Mouse (Mus musculus): ENCODE data around the gene Spata1.

Spata1 gene

GRCm38 (mm10) chr3:146499431-146500002 lies at the start of gene Spata1, which contains the start of gene Gng5:
Gene Spata1 (minus strand): TSS chr3:146499753.
Gene Gng5 (plus strand): TSS chr3:146499807.
- DNase-seq, result peak; percentile 87

GRCm38 (mm10) chr3:146543632-146544031 lies 44.1 kb upstream of the Spata1 start:
- no peak for DNase-seq

DNA sequence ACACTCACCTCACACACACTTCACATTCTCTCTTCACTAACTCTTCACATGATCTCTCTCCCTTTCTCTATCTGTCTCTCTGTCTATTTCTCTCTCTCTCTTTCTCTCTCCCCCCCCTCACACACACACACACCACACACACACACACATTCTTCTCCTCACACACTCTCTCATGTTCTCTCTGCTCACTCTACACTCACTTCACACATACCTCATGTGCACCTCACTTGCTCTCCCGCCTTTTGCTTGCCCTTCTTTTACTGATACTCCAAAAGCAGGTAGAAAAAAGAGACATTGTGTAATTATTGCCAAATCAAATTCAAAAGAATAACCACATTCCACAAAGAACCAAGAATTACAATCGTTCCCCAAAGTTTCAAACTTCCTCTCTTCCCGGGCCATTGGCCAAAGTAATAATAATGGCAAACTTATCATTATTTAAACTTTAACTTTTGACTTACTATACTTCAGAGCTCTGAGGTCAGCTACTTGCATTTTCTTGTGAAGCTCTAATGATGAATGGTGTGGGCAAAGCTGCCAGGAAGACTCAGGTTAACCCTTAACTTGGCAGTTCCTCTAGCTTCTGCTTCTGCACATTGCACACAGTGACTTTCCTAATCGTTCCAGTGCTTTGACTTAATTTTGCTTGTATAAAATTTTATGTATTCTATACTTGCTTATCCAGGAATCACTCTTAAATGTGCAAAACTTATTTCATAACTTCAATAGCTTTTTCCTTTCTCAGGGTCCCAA lies 41.1 kb upstream of the Spata1 start:
- peak; percentile 73 for DNase-seq

- no peak for DNase-seq
Observed at GRCm38 (mm10) chr3:146534986-146535385, 35.4 kb upstream of the Spata1 start.

GRCm38 (mm10) chr3:146528335-146528734 lies 28.8 kb upstream of the Spata1 start:
- DNase-seq, result no peak

- no peak for DNase-seq
Observed at GRCm38 (mm10) chr3:146521652-146522020, 22.1 kb upstream of the Spata1 start.

GRCm38 (mm10) chr3:146520798-146521651 lies 21.5 kb upstream of the Spata1 start, which contains the start of gene Rpf1:
Gene Rpf1 (minus strand): TSS chr3:146521429.
- peak; percentile 95 for DNase-seq

DNA sequence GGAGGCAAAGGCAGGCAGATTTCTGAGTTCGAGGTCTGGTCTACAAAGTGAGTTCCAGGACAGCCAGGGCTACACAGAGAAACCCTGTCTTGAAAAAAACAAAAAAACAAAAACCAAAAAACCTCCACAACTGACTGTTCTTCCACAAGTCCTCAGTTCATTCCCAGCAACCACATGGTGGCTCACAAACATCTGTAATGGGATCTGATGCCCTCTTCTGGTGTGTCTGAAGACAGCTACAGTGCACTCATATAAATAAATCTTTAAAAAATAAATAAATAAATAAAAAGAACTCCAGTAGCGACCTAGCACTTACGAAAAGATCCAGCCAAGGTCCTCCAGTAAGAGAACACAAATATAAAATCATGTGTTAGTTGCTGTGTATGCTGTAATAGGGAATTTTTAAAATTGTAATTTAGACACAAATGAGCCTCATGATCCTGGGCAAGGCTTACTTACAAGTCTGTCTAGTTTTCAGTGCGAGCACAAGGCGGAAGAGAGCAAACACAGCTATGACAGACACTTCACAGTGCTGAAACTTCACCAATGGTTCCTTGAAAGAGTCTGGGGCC lies 20.8 kb upstream of the Spata1 start:
- DNase-seq, result no peak

GRCm38 (mm10) chr3:146506711-146507110 lies 7.2 kb upstream of the Spata1 start:
- DNase-seq, result no peak

DNA sequence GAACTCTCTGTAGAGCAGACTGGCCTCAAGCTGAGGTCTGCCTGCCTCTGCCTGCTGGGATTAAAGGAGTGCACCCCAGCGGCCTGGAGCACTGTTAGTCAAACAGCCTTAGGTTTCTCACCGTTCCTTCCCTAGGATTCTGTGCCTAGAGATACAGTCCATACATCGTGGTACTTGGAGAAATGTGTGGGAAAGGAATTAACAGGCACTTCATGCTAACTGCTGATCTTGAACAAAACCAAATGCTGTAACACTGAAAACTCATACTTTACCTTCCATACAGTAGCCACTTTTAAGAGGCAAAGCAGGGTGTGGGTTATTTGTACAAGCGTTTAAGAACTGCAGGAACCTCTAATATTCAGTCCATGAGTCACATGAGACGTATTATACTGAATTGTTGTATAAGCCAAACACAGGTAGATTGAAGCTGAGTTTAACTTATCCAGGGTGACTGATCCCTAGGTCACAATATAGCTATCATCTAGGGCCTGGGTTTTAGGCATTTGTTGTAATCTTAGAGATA lies 2.1 kb upstream of the Spata1 start:
- DNase-seq, result no peak

- no peak for DNase-seq
Observed at GRCm38 (mm10) chr3:146500810-146501201, 1.3 kb upstream of the Spata1 start.

- DNase-seq, result peak; percentile 50
Observed at GRCm38 (mm10) chr3:146500003-146500809, 653 bp upstream of the Spata1 start.

- no peak for DNase-seq
Observed at GRCm38 (mm10) chr3:146498989-146499388, 564 bp downstream of the Spata1 start.

- no peak for DNase-seq
Observed at GRCm38 (mm10) chr3:146494941-146495340, 4.6 kb downstream of the Spata1 start.

- DNase-seq, result no peak
Observed at GRCm38 (mm10) chr3:146486464-146486863, 13.1 kb downstream of the Spata1 start.

- DNase-seq, result no peak
Observed at GRCm38 (mm10) chr3:146482044-146482443, 17.5 kb downstream of the Spata1 start.

- peak; percentile 64 for DNase-seq
Observed at GRCm38 (mm10) chr3:146474428-146474827, 25.1 kb downstream of the Spata1 start.

DNA sequence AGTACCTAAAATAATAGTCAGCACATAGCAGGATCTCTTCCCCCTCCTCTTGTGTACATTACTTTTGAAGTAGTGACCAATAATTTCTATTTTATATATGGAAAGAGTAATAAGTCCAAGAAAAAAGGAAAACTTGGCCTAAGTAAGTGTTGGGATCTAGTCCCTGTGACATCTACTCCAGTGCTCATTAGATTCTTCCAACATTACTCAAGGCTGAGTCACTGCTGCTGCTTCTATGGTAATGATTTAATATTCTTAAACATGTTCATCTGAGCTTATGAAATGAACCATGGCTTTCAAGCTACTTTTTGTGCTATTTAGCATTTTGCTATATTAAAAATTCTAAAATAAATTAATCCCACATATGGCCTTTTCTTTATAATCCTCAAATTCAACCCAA lies 25.8 kb downstream of the Spata1 start:
- DNase-seq, result no peak

DNA sequence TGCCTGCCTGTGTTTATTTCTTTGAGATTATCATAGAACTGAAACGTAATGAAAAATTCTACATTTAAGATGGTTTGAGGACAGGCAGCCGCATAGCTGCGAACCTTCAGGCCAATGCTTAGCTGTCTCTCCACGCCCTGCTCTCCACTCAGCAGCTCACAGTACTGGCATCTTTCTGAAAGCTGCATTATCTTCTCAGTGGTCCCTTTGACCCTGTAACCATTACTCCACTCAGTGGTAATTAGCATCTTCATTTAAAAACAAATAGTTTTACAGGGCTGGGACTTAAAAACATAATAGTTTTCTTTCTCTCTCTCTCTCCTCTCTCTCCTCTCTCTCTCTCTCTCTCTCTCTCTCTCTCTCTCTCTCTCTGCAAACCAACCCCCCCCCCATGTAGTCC lies 26.9 kb downstream of the Spata1 start:
- no peak for DNase-seq

- no peak for DNase-seq
Observed at GRCm38 (mm10) chr3:146469226-146469625, 30.3 kb downstream of the Spata1 start.

DNA sequence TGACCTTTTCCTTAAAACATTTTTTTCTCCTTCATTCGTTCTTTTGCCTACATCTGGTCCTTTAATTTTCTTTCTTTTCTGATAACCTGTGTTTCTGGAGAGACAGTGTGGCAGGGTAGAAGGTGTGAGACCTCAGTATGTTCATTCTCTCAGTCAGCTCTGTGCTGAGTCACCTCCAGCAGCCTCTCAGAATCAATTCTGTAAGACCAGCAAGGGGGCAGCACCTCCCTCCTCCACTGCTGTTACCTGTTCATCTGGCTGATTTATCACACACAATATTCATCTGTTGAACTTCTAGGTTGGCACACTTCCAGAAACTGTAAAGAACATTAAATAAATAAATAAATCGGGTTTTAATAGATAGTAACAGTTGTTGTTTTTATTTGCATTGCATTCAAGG lies 36.6 kb downstream of the Spata1 start:
- no peak for DNase-seq

- DNase-seq, result no peak
Observed at GRCm38 (mm10) chr3:146451375-146451774, 48.2 kb downstream of the Spata1 start.

All from kidney, adult 9 months (tissue).